Mouse (Mus musculus) adrenal gland, postnatal 14 days (tissue): Measurements from ENCODE around the gene Farsa. TPM values are rescaled to one million over a fixed set of nuclear protein-coding genes. Genes with fewer than 3 reads are reported as not detected.

Source experiments
- DNase-seq: peaks from one replicate; pipeline ENCODE4 v3.0.0; 2021; ENCODE audit warnings: mixed read lengths
- total RNA-seq: library from RNA; stranded (reverse); gene quantifications from 2 replicates; pipeline ENCODE4 v1.2.3, GENCODE M21; 2021

The Farsa gene
- total RNA-seq, 1 experiment from 2014 or later, result 55.2 TPM

DNA sequence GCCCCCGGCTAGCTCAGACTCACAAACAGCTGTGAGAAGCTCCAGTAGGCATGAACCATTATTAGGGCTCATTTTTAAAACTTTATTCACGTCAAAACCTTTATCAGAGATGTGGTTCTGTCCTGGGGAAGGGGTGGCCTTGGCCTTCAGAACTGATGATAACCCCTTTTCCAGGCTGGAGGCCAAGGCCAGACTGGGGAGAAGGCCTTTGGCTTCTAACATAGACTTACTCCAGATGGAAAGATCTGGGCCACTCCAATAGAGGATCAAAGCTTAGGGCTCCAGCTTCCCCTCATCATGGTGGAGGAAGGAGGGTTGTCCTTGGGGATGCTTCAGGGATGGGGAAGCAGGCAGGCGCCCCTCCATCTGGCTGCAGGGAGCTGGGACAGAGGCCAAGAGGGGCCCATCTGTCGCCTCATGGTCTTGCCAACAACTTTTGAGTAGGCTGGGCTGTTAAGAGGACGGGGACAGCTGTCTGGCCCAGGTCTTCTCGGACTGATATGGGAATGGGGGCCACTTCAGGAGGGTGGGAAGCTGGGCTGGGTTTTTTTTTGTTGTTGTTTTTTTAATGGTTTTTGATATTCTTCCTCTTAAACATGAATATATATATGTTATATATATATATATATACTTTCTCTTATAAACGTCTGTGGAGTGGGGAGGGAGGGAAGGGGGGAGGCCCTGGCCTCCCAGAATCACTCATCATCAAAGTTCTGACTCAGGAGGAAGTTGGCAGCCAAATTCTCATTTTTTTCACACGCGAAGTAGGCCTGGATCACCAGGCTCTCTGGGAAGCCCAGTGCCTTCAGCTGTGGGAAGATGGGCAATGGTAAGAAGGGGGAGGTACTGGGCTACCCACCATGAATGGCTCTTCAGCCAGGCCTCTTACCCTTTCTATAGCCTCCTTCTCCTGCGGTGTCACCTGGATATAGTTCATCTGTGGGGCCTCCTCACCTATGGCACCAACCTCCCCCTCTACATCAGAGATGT lies 21.6 kb upstream of the Farsa start:
- peak; percentile 61 for DNase-seq

DNA sequence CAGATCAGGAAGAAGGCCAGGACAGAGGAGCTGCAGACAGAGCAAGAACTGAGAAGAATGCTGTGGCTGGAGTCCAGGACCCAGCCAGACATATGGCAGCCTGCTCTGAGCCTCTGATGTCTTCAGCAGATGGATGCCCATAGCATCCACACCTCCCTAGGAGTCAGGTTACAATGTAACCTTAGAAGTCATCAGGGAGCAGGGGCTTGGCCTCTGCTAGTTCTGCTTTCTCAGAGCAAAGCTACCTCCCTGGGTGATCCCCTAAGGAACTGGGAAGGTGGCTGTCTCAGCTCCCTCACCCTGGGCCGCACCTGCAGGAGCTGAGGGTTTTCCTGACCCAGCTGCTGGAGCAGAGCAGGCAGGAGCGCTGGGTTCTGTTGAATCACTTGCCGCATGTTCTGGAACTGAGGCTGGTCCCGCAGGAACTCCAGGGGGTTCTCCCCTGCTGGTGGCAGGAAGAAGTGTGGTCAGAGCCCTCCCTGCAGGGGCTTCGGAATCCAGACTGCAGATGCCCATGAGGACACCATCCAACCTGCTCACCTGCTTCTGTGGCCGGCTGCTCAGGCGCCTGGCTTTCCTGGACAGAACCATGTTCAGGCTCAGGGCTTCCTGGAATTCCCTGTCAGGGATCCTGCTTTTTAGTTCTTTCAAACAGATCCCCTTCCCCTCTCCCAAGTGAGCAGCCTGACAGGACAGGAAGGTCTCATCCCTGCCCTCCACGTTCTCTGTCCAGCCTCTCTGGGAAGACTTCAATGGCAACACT lies 19.5 kb upstream of the Farsa start:
- no peak for DNase-seq

DNA sequence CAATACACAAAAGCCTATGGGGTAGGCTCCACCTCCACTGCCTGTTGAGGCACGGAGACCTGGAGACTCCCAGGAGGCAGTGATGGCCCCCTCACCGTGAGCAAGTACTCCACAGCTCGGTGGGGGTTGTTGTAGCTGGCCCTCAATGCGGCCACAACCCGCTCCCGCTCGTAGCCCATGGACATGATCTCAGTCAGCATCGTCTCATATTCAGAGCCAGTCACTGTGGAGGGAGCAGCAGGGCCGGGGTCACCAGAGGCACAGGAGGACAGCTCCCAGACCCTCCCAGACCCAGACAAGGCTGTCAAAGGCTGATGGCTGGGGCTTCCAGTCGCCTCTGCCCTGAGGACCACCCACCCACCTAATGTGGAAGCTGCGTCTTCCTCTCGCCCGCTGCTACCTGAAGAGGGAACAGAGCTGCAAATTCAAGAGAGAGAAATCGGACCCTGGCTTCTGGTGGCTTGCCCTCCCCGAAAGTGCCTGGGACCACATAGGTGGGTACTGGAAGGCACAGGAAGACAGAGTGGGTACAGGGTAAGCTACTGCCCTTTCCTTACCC lies 18.8 kb upstream of the Farsa start:
- no peak for DNase-seq

GRCm38 (mm10) chr8:84838513-84838912 lies 18.3 kb upstream of the Farsa start:
- DNase-seq, result no peak

DNA sequence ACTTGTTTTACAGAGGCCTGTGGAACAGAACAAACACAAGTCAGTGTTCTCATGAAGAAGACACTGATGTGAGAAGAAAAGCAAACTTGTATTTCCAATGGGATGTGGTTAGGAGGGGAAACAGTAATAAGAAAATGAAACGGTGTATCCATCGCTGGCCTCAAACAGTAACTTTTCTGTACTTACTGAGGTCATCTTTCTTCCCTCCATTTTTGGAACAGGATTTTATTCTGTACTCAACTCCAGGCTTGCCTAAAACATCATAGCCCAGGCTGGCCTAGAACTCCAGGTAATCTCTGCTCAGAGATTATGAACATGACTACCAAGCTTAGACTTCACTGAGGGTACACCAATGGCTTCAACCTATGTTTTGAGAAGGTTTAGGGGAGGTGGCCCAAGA lies 17.4 kb upstream of the Farsa start:
- no peak for DNase-seq

DNA sequence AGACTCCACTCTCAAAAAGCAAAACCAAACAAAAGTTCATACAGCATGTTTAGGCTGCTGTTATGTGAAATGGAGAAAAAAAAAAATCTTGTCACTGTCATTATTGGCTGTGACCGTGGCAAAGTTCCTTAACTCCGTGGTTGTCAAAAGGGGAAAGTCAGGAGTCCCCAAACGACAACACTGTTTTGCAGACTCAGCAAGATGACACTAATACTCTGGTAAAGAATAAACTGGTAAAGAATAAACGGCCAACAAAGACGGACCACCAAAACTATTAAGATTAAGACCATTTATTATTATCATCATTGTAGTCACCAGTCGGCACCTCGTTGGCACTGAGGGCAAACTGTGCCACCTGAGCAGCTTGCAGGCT lies 16.9 kb upstream of the Farsa start:
- no peak for DNase-seq

DNA sequence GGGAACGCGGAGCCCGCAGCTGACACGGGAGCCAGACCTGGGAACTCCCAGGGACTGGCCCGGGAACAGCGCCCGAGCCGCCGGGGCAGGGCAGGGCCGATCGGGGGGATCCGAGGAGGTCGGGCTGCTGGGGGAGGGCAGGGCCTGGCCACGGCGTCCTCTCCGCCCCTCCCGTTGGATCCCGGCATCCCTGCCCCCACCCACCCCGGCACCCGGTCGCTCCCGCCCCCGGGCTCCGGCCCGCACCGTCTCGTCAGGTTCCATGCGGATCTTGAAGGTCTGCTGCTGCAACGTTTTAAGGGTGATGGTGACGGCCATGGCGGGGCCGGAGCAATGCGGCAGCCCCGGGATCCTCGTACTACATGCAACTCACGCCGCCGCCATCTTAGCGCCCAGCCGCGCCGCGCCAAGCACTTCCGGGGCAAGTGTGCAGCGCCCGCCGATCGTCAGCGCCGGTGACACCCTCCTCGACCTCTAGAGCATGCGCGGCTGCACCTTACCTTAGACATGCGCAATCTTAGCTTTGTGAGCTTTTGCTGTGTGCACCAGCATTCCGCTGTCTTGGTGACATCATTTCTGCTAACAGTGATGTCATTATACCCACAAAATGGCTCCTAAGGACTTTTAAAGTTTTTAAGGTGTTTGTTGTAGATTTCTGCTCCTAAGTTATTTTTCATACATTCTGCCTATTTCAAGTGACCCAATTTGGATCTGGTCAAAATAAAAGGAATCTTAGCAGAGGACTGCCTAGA lies 16.4 kb upstream of the Farsa start, which contains the start of gene Rad23a:
Gene Rad23a (minus strand): TSS at position 418 of the 752 bp plus-strand sequence.
- peak; percentile 96 for DNase-seq

DNA sequence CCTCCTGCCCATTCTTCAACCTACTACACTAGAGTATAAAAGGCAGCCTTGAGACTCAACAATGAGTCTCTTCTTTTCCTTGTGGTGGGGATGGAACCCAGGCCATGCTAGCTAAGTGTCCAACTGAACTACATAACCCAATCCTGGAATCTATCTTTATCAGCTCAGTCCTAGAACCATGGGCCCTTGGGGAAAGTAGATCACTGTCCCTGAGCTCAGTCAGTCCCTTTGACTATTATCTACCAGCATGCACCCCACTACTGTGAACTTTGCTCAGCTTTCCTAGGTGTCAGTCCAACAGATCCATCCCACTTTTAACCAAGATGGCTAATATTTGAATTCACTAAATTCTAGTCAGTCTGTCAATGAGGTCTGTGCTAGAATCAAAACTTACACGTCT lies 15.3 kb upstream of the Farsa start:
- no peak for DNase-seq

DNA sequence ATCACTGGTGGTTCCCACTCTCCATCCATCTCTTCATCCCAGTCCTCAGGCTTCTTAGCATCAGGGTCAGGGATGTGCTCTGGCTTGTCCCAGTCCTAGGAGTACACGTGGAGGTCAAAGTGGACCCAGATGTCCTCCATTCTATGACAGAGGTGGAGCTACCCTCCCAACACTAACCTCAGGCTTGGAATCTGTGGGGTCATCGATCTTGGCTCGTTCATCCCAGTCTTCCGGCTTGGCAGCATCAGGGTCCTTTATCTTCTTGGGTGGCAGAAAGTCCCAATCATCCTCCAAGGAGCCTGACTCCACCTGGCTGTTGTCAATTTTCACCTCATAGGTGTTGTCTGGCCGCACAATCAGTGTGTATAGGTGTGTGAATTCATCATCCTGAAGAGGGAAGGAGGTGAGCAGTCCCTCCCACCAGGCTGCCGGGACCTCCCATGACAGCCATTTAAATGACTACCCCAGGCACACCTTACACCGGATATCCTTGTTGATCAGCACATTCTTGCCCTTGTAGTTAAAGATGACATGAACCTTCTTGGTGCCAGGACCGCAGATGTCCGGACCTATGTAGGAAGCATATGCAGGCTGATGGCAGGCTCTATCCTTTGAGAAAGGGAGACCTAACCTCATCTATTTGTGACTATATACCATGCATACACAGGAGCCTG lies 12.3 kb upstream of the Farsa start:
- no peak for DNase-seq

GRCm38 (mm10) chr8:84845355-84846093 lies 11.3 kb upstream of the Farsa start:
- peak; percentile 72 for DNase-seq

DNA sequence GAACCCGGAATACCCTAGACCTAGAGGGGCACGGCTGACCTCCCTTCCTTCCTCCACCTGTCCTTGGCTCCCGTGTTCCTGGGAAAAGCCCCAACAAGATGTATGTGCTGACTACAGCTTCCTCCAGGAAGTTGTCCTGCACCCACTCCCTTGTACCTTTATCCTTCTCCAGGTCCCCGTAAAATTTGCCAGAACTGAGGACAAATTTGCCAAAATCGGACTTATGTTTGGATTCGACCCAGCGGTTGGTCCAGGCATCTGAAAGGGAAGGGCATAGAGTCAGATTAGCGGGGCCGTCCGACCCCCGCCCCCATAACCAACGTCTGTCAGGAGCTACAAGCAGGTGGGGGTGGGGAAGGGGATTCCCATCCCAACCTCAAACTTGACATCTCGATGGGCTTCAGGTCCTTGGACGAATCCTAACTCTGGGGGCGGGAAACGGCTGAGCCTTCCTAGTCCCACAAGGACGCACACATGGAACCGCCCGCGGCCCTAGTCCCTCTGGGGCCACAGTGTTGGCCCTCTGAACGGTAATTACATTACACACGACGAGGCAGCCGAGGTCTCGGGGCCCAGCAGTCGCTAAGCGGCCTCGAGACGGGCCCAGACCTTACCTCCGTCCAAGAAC lies 10.6 kb upstream of the Farsa start:
- no peak for DNase-seq

GRCm38 (mm10) chr8:84846722-84847572 lies 9.8 kb upstream of the Farsa start, which contains the start of gene Calr:
TSS of gene Calr (minus strand) at chr8:84846934.
- DNase-seq, result peak; percentile 100

- no peak for DNase-seq
These were observed 8.9 kb upstream of the Farsa start for GRCm38 (mm10) chr8:84847684-84848435.

- DNase-seq, result no peak
These were observed 355 bp upstream of the Farsa start for GRCm38 (mm10) chr8:84856434-84856833.

- DNase-seq, result peak; percentile 93
These were observed 14.9 kb downstream of the Farsa start, which contains the start of gene Syce2 for GRCm38 (mm10) chr8:84871376-84872308. TSS of gene Syce2 (plus strand) at chr8:84872111.

DNA sequence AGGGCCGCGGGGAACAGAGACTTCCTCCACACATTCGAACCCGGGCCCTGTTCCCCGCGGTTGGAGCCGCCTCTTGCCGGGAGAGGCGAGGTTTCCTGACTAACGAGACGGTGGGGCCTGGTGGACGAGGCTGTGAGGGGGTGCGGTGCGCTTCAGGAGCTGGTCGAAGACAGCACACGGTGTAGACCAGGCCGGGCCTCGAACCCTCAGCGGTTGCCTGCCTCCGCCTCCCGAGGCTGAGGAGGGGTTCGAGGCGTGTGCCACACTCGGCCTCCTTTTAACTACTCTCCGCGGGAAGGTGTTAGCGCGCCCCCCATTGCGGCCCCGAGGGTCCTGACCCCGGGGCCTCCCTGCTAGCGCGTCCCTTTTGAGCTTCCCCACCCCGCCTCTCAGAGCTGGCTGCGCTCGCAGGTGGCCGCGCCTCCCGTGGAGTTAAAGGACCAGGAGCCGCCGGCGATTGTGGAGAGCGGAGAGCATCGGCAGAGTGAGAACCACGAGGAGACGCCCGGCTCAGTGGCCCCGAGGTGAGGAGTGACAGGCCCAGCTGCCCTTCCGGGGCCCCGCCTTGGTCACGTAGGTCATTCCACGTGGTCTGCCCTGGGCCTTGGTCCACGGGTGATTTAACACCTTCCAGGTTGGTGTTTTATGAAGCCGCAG lies 15.6 kb downstream of the Farsa start:
- DNase-seq, result peak; percentile 76

DNA sequence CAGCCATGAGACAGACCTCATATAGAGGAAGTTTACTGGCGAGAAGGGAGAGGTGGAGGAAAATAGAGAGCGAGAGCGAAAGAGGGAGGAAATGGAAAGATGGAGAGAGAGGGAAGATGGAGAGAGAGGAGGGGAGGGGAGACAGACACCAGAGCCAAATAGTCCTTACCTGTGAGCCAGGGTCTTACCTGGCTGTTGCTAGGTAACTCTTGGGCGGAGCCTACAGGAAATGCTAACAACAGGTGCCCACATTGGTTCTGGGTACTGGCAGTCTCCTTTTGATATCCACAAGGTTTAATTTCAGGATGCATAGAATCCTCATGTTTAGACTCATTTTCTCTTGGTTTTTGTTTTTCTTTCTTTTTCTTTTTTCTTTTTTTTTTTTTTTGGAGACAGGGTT lies 16.2 kb downstream of the Farsa start:
- DNase-seq, result no peak
